Mouse (Mus musculus): ENCODE measurements around the gene Rpain. TPM values are rescaled to one million over a fixed set of nuclear protein-coding genes. Genes with fewer than 3 reads are reported as not detected.
A peak's percentile ranks its signal among the peaks of the same experiment; 100 is the strongest.

Rpain gene
- polyA plus RNA-seq, 1 experiment, result 57.2 TPM

- Histone ChIP-seq H3K27ac (ENCODE audit: insufficient read depth, low read depth, low read length) (no peak overlapping the region), H3K4me1 (ENCODE audit: control insufficient read depth, insufficient read depth, low read length) (peaks cover 8% of the 10 kb centered on the region; the same call in 1 of the 2 replicates), H3K4me3 (ENCODE audit: insufficient read depth, low read depth, low read length) (no peak overlapping the region), H3K36me3 (ENCODE audit: control insufficient read depth, insufficient read depth, low read length) (peaks cover 2% of the 10 kb centered on the region; the same call in 1 of the 2 replicates), H3K27me3 (replicated peaks; ENCODE audit: control insufficient read depth, insufficient read depth, low read length) (no peaks in the 10 kb centered on the region)
- TF ChIP-seq CTCF (conservative IDR thresholded peaks at IDR 0.05; ENCODE audit: insufficient read depth, insufficient read length, low read depth, low read length) (0 out of 2 replicates have a peak, but pooled peaks have one; percentile 22), POLR2A (IDR thresholded peaks at IDR 0.05; ENCODE audit: low read depth, low read length) (no peak)
- WGBS, result 73% methylated on average over 4 of the region's 4 CpGs
- DNase-seq, result no peak
These were observed 3.9 kb downstream of the Rpain start for GRCm38 (mm10) chr11:70973947-70974346.

- 81% methylated on average over 2 of the region's 2 CpGs for WGBS
- H3K36me3 ChIP-seq (ENCODE audit: control insufficient read depth, insufficient read depth, low read length), result peaks cover 2% of the 10 kb centered on the region; the same call in 1 of the 2 replicates
These were observed 5.2 kb downstream of the Rpain start for GRCm38 (mm10) chr11:70975193-70975592.

GRCm38 (mm10) chr11:70977293-70977692, 7.3 kb downstream of the Rpain start:
- Histone ChIP-seq H3K27ac (ENCODE audit: insufficient read depth, low read depth, low read length) (no peak overlapping the region), H3K36me3 (ENCODE audit: control insufficient read depth, insufficient read depth, low read length) (peaks cover 2% of the 10 kb centered on the region; the same call in 1 of the 2 replicates), H3K27me3 (replicated peaks; ENCODE audit: control insufficient read depth, insufficient read depth, low read length) (no peaks in the 10 kb centered on the region), H3K4me3 (ENCODE audit: insufficient read depth, low read depth, low read length) (no peak overlapping the region), H3K4me1 (ENCODE audit: control insufficient read depth, insufficient read depth, low read length) (no peaks in the 10 kb centered on the region; the same call in 1 of the 2 replicates)
- 85% methylated on average over 6 of the region's 6 CpGs for WGBS
- TF ChIP-seq POLR2A (IDR thresholded peaks at IDR 0.05; ENCODE audit: low read depth, low read length) (no peak), CTCF (conservative IDR thresholded peaks at IDR 0.05; ENCODE audit: insufficient read depth, insufficient read length, low read depth, low read length) (no peak)
- DNase-seq, result no peak

More at GRCm38 (mm10) chr11:70975193-70975592, 5.2 kb downstream of the Rpain start:
- Histone ChIP-seq H3K4me3 (ENCODE audit: insufficient read depth, low read depth, low read length) (no peak overlapping the region), H3K27me3 (replicated peaks; ENCODE audit: control insufficient read depth, insufficient read depth, low read length) (no peaks in the 10 kb centered on the region), H3K27ac (ENCODE audit: insufficient read depth, low read depth, low read length) (no peak overlapping the region), H3K4me1 (ENCODE audit: control insufficient read depth, insufficient read depth, low read length) (peaks cover 4% of the 10 kb centered on the region; the same call in 1 of the 2 replicates)
- TF ChIP-seq CTCF (conservative IDR thresholded peaks at IDR 0.05; ENCODE audit: insufficient read depth, insufficient read length, low read depth, low read length) (no peak), POLR2A (IDR thresholded peaks at IDR 0.05; ENCODE audit: low read depth, low read length) (no peak)
- no peak for DNase-seq

- Histone ChIP-seq H3K27me3 (replicated peaks; ENCODE audit: control insufficient read depth, insufficient read depth, low read length) (no peaks in the 10 kb centered on the region), H3K27ac (ENCODE audit: insufficient read depth, low read depth, low read length) (no peak overlapping the region), H3K36me3 (ENCODE audit: control insufficient read depth, insufficient read depth, low read length) (peaks cover 2% of the 10 kb centered on the region; the same call in 1 of the 2 replicates), H3K4me1 (ENCODE audit: control insufficient read depth, insufficient read depth, low read length) (peaks cover 3% of the 10 kb centered on the region; the same call in 1 of the 2 replicates), H3K4me3 (ENCODE audit: insufficient read depth, low read depth, low read length) (no peak overlapping the region)
- 75% methylated on average over 6 of the region's 6 CpGs for WGBS
- no peak for DNase-seq
- no peak for TF ChIP-seq CTCF (conservative IDR thresholded peaks at IDR 0.05; ENCODE audit: insufficient read depth, insufficient read length, low read depth, low read length)
- no peak for TF ChIP-seq POLR2A (IDR thresholded peaks at IDR 0.05; ENCODE audit: low read depth, low read length)
These were observed 10.2 kb downstream of the Rpain start for GRCm38 (mm10) chr11:70980232-70980631.

- Histone ChIP-seq H3K4me3 (ENCODE audit: insufficient read depth, low read depth, low read length) (no peak overlapping the region), H3K4me1 (ENCODE audit: control insufficient read depth, insufficient read depth, low read length) (peaks cover 3% of the 10 kb centered on the region; the same call in 1 of the 2 replicates), H3K36me3 (ENCODE audit: control insufficient read depth, insufficient read depth, low read length) (peaks cover 2% of the 10 kb centered on the region; the same call in 1 of the 2 replicates), H3K27me3 (replicated peaks; ENCODE audit: control insufficient read depth, insufficient read depth, low read length) (no peaks in the 10 kb centered on the region), H3K27ac (ENCODE audit: insufficient read depth, low read depth, low read length) (no peak overlapping the region)
- no peak for DNase-seq
- TF ChIP-seq CTCF (conservative IDR thresholded peaks at IDR 0.05; ENCODE audit: insufficient read depth, insufficient read length, low read depth, low read length) (no peak), POLR2A (IDR thresholded peaks at IDR 0.05; ENCODE audit: low read depth, low read length) (no peak)
- 90% methylated on average over 14 of the region's 14 CpGs for WGBS
These were observed 10.9 kb downstream of the Rpain start for GRCm38 (mm10) chr11:70980751-70981510.

GRCm38 (mm10) chr11:70982030-70982429, 12.0 kb downstream of the Rpain start:
- Histone ChIP-seq H3K27ac (ENCODE audit: insufficient read depth, low read depth, low read length) (no peak overlapping the region), H3K36me3 (ENCODE audit: control insufficient read depth, insufficient read depth, low read length) (peaks cover 2% of the 10 kb centered on the region; the same call in 1 of the 2 replicates), H3K27me3 (replicated peaks; ENCODE audit: control insufficient read depth, insufficient read depth, low read length) (no peaks in the 10 kb centered on the region), H3K4me1 (ENCODE audit: control insufficient read depth, insufficient read depth, low read length) (peaks cover 3% of the 10 kb centered on the region; the same call in 1 of the 2 replicates), H3K4me3 (ENCODE audit: insufficient read depth, low read depth, low read length) (peak overlapping the region; percentile 98)
- no peak for DNase-seq
- TF ChIP-seq CTCF (conservative IDR thresholded peaks at IDR 0.05; ENCODE audit: insufficient read depth, insufficient read length, low read depth, low read length) (no peak), POLR2A (IDR thresholded peaks at IDR 0.05; ENCODE audit: low read depth, low read length) (no peak)
- 5% methylated on average over 12 of the region's 12 CpGs for WGBS
